ENCODE assay signal across 11 mouse cellular contexts in the genomic region with DNA sequence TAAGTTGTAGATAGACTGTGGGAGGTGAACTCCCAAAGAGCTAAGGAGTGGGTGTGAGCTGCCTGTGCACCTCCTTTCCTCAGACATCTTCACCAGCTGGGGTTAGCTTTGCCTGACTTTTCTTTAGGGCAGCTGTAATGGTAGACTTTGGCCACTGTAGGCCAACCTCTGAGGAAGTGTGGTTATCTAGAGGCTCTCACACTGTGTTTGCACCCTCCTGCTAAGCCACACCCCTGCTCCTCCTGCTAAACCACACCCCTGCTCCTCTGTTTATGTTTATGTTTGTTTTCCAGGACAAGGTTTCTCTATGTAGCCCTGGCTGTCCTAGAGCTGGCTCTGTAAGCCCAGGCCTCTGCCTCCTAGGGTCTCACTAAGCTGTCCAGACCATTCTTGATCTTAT.
DNase-seq lines count a peak whose midpoint lies in the region; ATAC-seq lines count a peak whose summit lies in the region.
"Had no signal": no experiment of that assay in that cellular context is flagged by ENCODE, and none has a peak within 500 bp of the region (broad histone marks: within the 10 kb centered on the region; RNA-seq: fewer than 3 reads in every experiment).

No protein-coding gene starts in this region.

- H3K4me3 ChIP-seq in kidney, embryonic 16.5 days (ENCODE audit: low read length): no peak overlapping the region
- H3K4me3 ChIP-seq in embryonic facial prominence, embryonic 10.5 days: no peak overlapping the region
- H3K4me3 ChIP-seq in liver, embryonic 11.5 days (ENCODE audit: low read depth, low read length): no peak overlapping the region

- ATAC-seq in kidney, embryonic 16.5 days (ENCODE audit: low FRiP score, low TSS enrichment): peak; percentile 47; the same call in 1 of the 2 replicates
- ATAC-seq in liver, embryonic 11.5 days (replicated peaks; ENCODE audit: low FRiP score): peak; percentile 97
- ATAC-seq: forebrain, embryonic 14.5 days had no signal

- H3K27me3 ChIP-seq in kidney, embryonic 16.5 days (ENCODE audit: insufficient read depth, low read length): no peaks in the 10 kb centered on the region
- no peaks in the 10 kb centered on the region for H3K27me3 ChIP-seq in embryonic facial prominence, embryonic 10.5 days (replicated peaks; ENCODE audit: low read depth, poor library complexity, severe bottlenecking)
- no peaks in the 10 kb centered on the region for H3K27me3 ChIP-seq in liver, embryonic 11.5 days (replicated peaks; ENCODE audit: control insufficient read depth, insufficient read depth, low read length)

- no peak overlapping the region for H3K27ac ChIP-seq in kidney, embryonic 16.5 days (ENCODE audit: low read length)
- peak overlapping the region; percentile 30 for H3K27ac ChIP-seq in embryonic facial prominence, embryonic 10.5 days (replicated peaks)
- H3K27ac ChIP-seq in liver, embryonic 11.5 days (ENCODE audit: low read depth, low read length): peak overlapping the region; percentile 86

- H3K4me1 ChIP-seq in kidney, embryonic 16.5 days (ENCODE audit: insufficient read depth, low read length): peaks cover 24% of the 10 kb centered on the region
- peaks cover 40% of the 10 kb centered on the region for H3K4me1 ChIP-seq in embryonic facial prominence, embryonic 10.5 days
- H3K4me1 ChIP-seq in liver, embryonic 11.5 days (replicated peaks; ENCODE audit: control insufficient read depth, insufficient read depth, low read length): peaks cover 20% of the 10 kb centered on the region

- H3K9me3 ChIP-seq in kidney, embryonic 16.5 days (ENCODE audit: low read length): no peaks in the 10 kb centered on the region
- no peaks in the 10 kb centered on the region for H3K9me3 ChIP-seq in embryonic facial prominence, embryonic 10.5 days
- H3K9me3 ChIP-seq in liver, embryonic 11.5 days (ENCODE audit: control insufficient read depth, low read length): no peaks in the 10 kb centered on the region

- H3K36me3 ChIP-seq in kidney, embryonic 16.5 days (ENCODE audit: insufficient read depth, low read length): peaks cover 5% of the 10 kb centered on the region
- H3K36me3 ChIP-seq in embryonic facial prominence, embryonic 10.5 days (replicated peaks): peaks cover 14% of the 10 kb centered on the region
- H3K36me3 ChIP-seq in liver, embryonic 11.5 days (ENCODE audit: control insufficient read depth, insufficient read depth, low read length): no peaks in the 10 kb centered on the region

- H3K9ac ChIP-seq in kidney, embryonic 16.5 days (replicated peaks; ENCODE audit: low read length): no peak overlapping the region
- no peak overlapping the region; the same call in 1 of the 2 replicates for H3K9ac ChIP-seq in liver, embryonic 11.5 days (ENCODE audit: low read depth, low read length)

- no peak overlapping the region for H3K4me2 ChIP-seq in kidney, embryonic 16.5 days (replicated peaks; ENCODE audit: low read depth, low read length)
- peak overlapping the region; percentile 46 for H3K4me2 ChIP-seq in liver, embryonic 11.5 days

- DNase-seq in kidney, postnatal 10 days: no peak
- DNase-seq in embryonic facial prominence, embryonic 10.5 days (ENCODE audit: low spot score): no peak
- DNase-seq in liver, embryonic 11.5 days (ENCODE audit: low spot score): no peak
- peak; percentile 64 to 70 for DNase-seq in spleen, postnatal 4 days (ENCODE audit: low spot score in 2 of 2)
- DNase-seq in adrenal gland, adult 2 months: no peak
- DNase-seq in kidney, postnatal 36 days: no peak
- no peak for DNase-seq in left cerebral cortex, adult 11 months (ENCODE audit: low spot score)
- DNase-seq: kidney, postnatal 4 days; thymus, postnatal 14 days had no signal

Comparison
In these comparisons a context has a peak if more than half of its experiments do, and no peak if none do; other contexts are left out.
1. DNase-seq: peak in spleen, postnatal 4 days (2 of 2); none in kidney, postnatal 10 days (single experiment), embryonic facial prominence, embryonic 10.5 days (single experiment), liver, embryonic 11.5 days (single experiment), adrenal gland, adult 2 months (single experiment), kidney, postnatal 36 days (0 of 2) and left cerebral cortex, adult 11 months (single experiment).